Mouse (Mus musculus) adrenal gland, adult 8-10 months (tissue): ENCODE measurements at regions not wholly inside any gene's neighbourhood (a gene's known extent, or its start where the extent isn't known, plus 50 kb on each side); places are given as distances from the start of the nearest gene placed in this dataset.
A peak's percentile ranks its signal among the peaks of the same experiment; 100 is the strongest.
"Not testable (repeated sequence)": the region's sequence is repeated elsewhere in the genome, so short reads cannot be mapped to it uniquely, and the experiment has no call there.

Experiments
- DNase-seq: peaks from one replicate; pipeline ENCODE4 v3.0.0; 2022

GRCm38 (mm10) chr7:75360874-75361273 is 51.8 kb upstream of the Sv2b start:
- no peak for DNase-seq

- DNase-seq = no peak
These were observed 53.5 kb upstream of the Sv2b start for GRCm38 (mm10) chr7:75362541-75362940.

GRCm38 (mm10) chr7:75365480-75365879 is 56.4 kb upstream of the Sv2b start:
- no peak for DNase-seq

- peak; percentile 58 for DNase-seq
These were observed 57.3 kb upstream of the Sv2b start for GRCm38 (mm10) chr7:75366285-75366882.

- DNase-seq = no peak
These were observed 59.3 kb upstream of the Sv2b start for GRCm38 (mm10) chr7:75368315-75368714.

GRCm38 (mm10) chr7:75369366-75369765 is 60.3 kb upstream of the Sv2b start:
- DNase-seq = no peak

GRCm38 (mm10) chr7:75370595-75371519 is 61.8 kb upstream of the Sv2b start:
- peak; percentile 49 for DNase-seq

GRCm38 (mm10) chr7:75371520-75371876 is 62.4 kb upstream of the Sv2b start:
- no peak for DNase-seq

GRCm38 (mm10) chr7:75371991-75372390 is 62.9 kb upstream of the Sv2b start:
- no peak for DNase-seq

- DNase-seq = no peak
These were observed 63.9 kb upstream of the Sv2b start for GRCm38 (mm10) chr7:75372892-75373444.

- DNase-seq = no peak
These were observed 65.4 kb upstream of the Sv2b start for GRCm38 (mm10) chr7:75374506-75374905.

- no peak for DNase-seq
These were observed 70.5 kb upstream of the Sv2b start for GRCm38 (mm10) chr7:75379595-75379994.

GRCm38 (mm10) chr7:75384506-75384911 is 70.8 kb upstream of the Akap13 start:
- no peak for DNase-seq

GRCm38 (mm10) chr7:75387033-75387432 is 68.3 kb upstream of the Akap13 start:
- no peak for DNase-seq

GRCm38 (mm10) chr7:75387821-75388431 is 67.4 kb upstream of the Akap13 start:
- DNase-seq = no peak

GRCm38 (mm10) chr7:75390162-75390561 is 65.2 kb upstream of the Akap13 start:
- DNase-seq = no peak

- no peak for DNase-seq
These were observed 62.6 kb upstream of the Akap13 start for GRCm38 (mm10) chr7:75392783-75393182.

- DNase-seq = no peak
These were observed 61.9 kb upstream of the Akap13 start for GRCm38 (mm10) chr7:75393466-75393865.

GRCm38 (mm10) chr7:75394866-75395580 is 60.3 kb upstream of the Akap13 start:
- no peak for DNase-seq

GRCm38 (mm10) chr7:75397559-75397958 is 57.8 kb upstream of the Akap13 start:
- DNase-seq = peak; percentile 66

- DNase-seq = not testable (repeated sequence)
These were observed 56.9 kb upstream of the Akap13 start for GRCm38 (mm10) chr7:75398480-75398879.

- peak; percentile 56 for DNase-seq
These were observed 56.2 kb upstream of the Akap13 start for GRCm38 (mm10) chr7:75398904-75399724.
